Mouse (Mus musculus): ENCODE results near the gene Ssbp3. TPM values are rescaled to one million over a fixed set of nuclear protein-coding genes. Genes with fewer than 3 reads are reported as not detected.

Ssbp3 gene
- polyA plus RNA-seq (2011; ENCODE audit: insufficient read length, low read depth, missing spikeins): 104 and 145 TPM in 2 replicates

GRCm38 (mm10) chr4:106910201-106911172 lies at the start of gene Ssbp3:
Ssbp3 (plus strand) TSS chr4:106910701.
- peaks cover 3% of the 10 kb centered on the region; the same call in 1 of the 2 replicates for H3K4me1 ChIP-seq (ENCODE audit: control insufficient read depth, insufficient read depth, low read length)
- peak within 1 kb of the TSS; percentile 85 for H3K4me3 ChIP-seq (ENCODE audit: insufficient read depth, low read length)
- TF ChIP-seq POLR2A (IDR thresholded peaks at IDR 0.05; ENCODE audit: low read depth, low read length) (peak; percentile 26; the same call in 1 of the 2 replicates), CTCF (IDR thresholded peaks at IDR 0.05; ENCODE audit: borderline replicate concordance, insufficient read depth, low read length) (no peak)
- H3K27ac ChIP-seq (ENCODE audit: insufficient read depth, low read length): peak within 1 kb of the TSS; percentile 97

DNA sequence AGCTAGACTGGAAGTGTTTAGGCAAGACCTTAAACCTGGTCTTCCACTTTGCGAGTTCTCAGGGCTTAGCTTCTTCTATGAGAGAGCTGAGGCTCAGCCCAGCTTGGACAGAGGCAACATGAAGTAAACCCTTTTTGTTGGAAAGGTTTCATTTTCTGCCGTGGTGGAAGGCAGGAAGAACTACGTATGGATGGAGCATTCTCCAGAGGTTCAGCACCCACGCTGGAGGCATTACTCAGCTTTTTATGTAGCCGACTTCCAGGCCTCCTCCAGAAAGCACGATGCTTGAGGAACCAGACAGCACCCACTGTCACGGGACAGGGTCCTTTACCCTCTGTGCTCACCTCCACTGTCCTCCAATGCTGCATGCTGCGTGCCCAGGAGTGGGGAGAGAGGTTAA lies 48.6 kb upstream of the Ssbp3 start:
- TF ChIP-seq CTCF (IDR thresholded peaks at IDR 0.05; ENCODE audit: borderline replicate concordance, insufficient read depth, low read length) (no peak), POLR2A (IDR thresholded peaks at IDR 0.05; ENCODE audit: low read depth, low read length) (no peak)
- Histone ChIP-seq H3K4me1 (ENCODE audit: control insufficient read depth, insufficient read depth, low read length) (0 out of 2 replicates have a peak, but pooled peaks cover 16% of the 10 kb centered on the region), H3K4me3 (ENCODE audit: insufficient read depth, low read length) (no peak overlapping the region), H3K27ac (ENCODE audit: insufficient read depth, low read length) (no peak overlapping the region)

GRCm38 (mm10) chr4:106862317-106862716 lies 48.2 kb upstream of the Ssbp3 start:
- no peak for TF ChIP-seq CTCF (IDR thresholded peaks at IDR 0.05; ENCODE audit: borderline replicate concordance, insufficient read depth, low read length)
- TF ChIP-seq POLR2A (IDR thresholded peaks at IDR 0.05; ENCODE audit: low read depth, low read length): no peak
- no peak overlapping the region for H3K27ac ChIP-seq (ENCODE audit: insufficient read depth, low read length)
- 0 out of 2 replicates have a peak, but pooled peaks cover 16% of the 10 kb centered on the region for H3K4me1 ChIP-seq (ENCODE audit: control insufficient read depth, insufficient read depth, low read length)

DNA sequence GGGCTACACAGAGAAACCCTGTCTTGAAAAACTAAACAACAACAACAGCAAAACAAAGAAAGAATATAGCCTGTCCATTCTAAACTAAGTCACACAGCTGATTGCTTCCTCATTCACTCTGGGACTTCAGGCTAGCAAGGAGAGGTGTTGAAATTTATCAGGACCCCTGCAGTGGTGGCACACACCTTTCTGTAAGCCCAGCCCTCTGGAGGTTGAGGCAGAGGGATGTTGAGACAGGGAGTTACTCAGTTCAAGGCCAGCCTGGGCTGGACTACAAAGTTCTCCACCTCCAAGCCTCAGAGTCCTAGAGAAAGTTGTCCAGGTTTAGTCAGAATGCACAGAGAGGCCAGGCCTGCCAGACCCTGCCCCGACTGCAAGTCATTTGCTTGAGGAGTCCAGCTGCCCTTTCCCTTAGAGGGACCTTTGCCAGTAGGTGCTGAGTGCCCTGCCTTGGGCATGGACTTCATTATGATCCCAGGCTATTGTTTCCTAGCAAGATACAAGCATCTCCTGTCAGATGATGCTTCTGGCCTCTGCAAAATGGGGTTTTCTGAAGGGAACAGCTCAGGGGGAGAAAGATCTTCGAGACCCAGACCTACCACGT lies 47.6 kb upstream of the Ssbp3 start:
- H3K4me3 ChIP-seq (ENCODE audit: insufficient read depth, low read length): no peak overlapping the region
- H3K27ac ChIP-seq (ENCODE audit: insufficient read depth, low read length): no peak overlapping the region
- TF ChIP-seq CTCF (IDR thresholded peaks at IDR 0.05; ENCODE audit: borderline replicate concordance, insufficient read depth, low read length) (no peak), POLR2A (IDR thresholded peaks at IDR 0.05; ENCODE audit: low read depth, low read length) (no peak)
- H3K4me1 ChIP-seq (ENCODE audit: control insufficient read depth, insufficient read depth, low read length): 0 out of 2 replicates have a peak, but pooled peaks cover 16% of the 10 kb centered on the region

More at GRCm38 (mm10) chr4:106862317-106862716, 48.2 kb upstream of the Ssbp3 start:
- no peak overlapping the region for H3K4me3 ChIP-seq (ENCODE audit: insufficient read depth, low read length)

DNA sequence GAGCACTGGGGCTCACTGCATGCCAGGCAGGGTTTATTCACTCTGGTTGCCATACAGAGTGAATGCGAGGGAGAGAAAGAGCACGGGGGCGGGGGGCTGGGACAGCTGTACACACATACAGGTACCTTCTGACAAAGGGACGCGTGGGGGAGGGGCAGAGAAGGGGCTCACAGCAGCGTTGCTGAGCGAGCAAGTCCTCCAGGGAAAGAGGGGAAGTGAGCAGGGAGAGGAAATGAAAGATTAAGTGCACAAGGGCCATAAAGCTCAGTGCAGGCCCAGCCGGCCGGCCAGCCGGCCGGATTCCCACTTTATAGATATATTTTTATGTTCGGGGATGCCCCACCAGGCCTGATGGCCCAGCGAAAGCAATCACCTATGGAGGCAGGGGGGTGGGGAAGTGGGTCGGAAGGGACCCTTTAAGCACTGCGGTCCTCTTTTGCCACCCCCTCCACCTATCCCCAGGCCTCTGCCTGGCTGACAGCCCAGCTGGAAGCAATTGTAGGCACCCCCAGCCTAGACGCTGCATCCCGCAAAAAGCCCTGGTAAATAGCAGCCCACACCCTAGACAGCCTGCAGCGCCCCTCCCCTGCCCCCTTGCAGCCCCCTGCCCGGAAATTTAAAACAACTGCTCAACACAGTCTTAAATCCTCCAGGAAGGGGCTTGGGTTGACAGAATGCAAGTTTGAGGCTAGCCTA lies 44.9 kb upstream of the Ssbp3 start:
- TF ChIP-seq CTCF (IDR thresholded peaks at IDR 0.05; ENCODE audit: borderline replicate concordance, insufficient read depth, low read length) (no peak), POLR2A (IDR thresholded peaks at IDR 0.05; ENCODE audit: low read depth, low read length) (no peak)
- Histone ChIP-seq H3K4me3 (ENCODE audit: insufficient read depth, low read length) (no peak overlapping the region), H3K27ac (ENCODE audit: insufficient read depth, low read length) (no peak overlapping the region), H3K4me1 (ENCODE audit: control insufficient read depth, insufficient read depth, low read length) (peaks cover 21% of the 10 kb centered on the region; the same call in 1 of the 2 replicates)

DNA sequence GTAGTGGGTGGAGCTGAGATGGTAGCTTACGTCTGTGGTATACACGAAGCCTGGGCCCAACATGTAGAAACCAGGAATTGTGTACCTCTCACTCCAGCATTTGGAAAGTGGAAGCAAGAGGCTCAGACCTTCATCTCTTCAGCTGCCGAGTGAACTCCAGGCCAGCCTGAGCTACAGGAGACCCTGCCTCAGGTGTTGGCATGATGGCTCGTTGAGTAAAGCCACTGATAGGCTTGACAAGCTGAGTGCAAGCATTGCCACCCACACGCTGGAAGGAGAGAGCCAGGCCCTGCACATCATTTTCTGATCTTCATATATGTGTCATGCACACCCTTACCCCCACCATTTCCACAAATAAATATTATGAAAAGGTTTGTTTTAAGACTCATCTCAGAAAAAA lies 44.1 kb upstream of the Ssbp3 start:
- Histone ChIP-seq H3K4me1 (ENCODE audit: control insufficient read depth, insufficient read depth, low read length) (peaks cover 21% of the 10 kb centered on the region; the same call in 1 of the 2 replicates), H3K27ac (ENCODE audit: insufficient read depth, low read length) (no peak overlapping the region), H3K4me3 (ENCODE audit: insufficient read depth, low read length) (no peak overlapping the region)
- TF ChIP-seq POLR2A (IDR thresholded peaks at IDR 0.05; ENCODE audit: low read depth, low read length): no peak
- TF ChIP-seq CTCF (IDR thresholded peaks at IDR 0.05; ENCODE audit: borderline replicate concordance, insufficient read depth, low read length): no peak

- Histone ChIP-seq H3K4me1 (ENCODE audit: control insufficient read depth, insufficient read depth, low read length) (peaks cover 19% of the 10 kb centered on the region; the same call in 1 of the 2 replicates), H3K27ac (ENCODE audit: insufficient read depth, low read length) (no peak overlapping the region), H3K4me3 (ENCODE audit: insufficient read depth, low read length) (no peak overlapping the region)
- no peak for TF ChIP-seq CTCF (IDR thresholded peaks at IDR 0.05; ENCODE audit: borderline replicate concordance, insufficient read depth, low read length)
- TF ChIP-seq POLR2A (IDR thresholded peaks at IDR 0.05; ENCODE audit: low read depth, low read length): no peak
Measured at GRCm38 (mm10) chr4:106866845-106867244, 43.7 kb upstream of the Ssbp3 start.

GRCm38 (mm10) chr4:106868737-106869438 lies 41.6 kb upstream of the Ssbp3 start:
- H3K4me3 ChIP-seq (ENCODE audit: insufficient read depth, low read length): no peak overlapping the region
- no peak overlapping the region for H3K27ac ChIP-seq (ENCODE audit: insufficient read depth, low read length)
- H3K4me1 ChIP-seq (ENCODE audit: control insufficient read depth, insufficient read depth, low read length): peaks cover 17% of the 10 kb centered on the region; the same call in 1 of the 2 replicates
- TF ChIP-seq POLR2A (IDR thresholded peaks at IDR 0.05; ENCODE audit: low read depth, low read length) (no peak), CTCF (IDR thresholded peaks at IDR 0.05; ENCODE audit: borderline replicate concordance, insufficient read depth, low read length) (no peak)
